ENCODE assay signal across 16 mouse cellular contexts in genomic region chr11:37735501-37735900, GRCm38 (mm10).
"Had no signal": no experiment of that assay in that cellular context is flagged by ENCODE, and none has a peak within 500 bp of the region (broad histone marks: within the 10 kb centered on the region; RNA-seq: fewer than 3 reads in every experiment).

No protein-coding gene starts in this region.

- ATAC-seq: midbrain, embryonic 15.5 days had no signal

- H3K4me1 ChIP-seq: liver, embryonic 13.5 days; midbrain, embryonic 12.5 days; midbrain, embryonic 15.5 days; neural tube, embryonic 12.5 days; neural tube, embryonic 15.5 days; stomach, embryonic 15.5 days had no signal

- H3K4me2 ChIP-seq: liver, embryonic 13.5 days; midbrain, embryonic 12.5 days; midbrain, embryonic 15.5 days; neural tube, embryonic 12.5 days; neural tube, embryonic 15.5 days; stomach, embryonic 15.5 days had no signal

- H3K9ac ChIP-seq: liver, embryonic 13.5 days; midbrain, embryonic 12.5 days; midbrain, embryonic 15.5 days; neural tube, embryonic 12.5 days; neural tube, embryonic 15.5 days; stomach, embryonic 15.5 days had no signal

- H3K27me3 ChIP-seq: liver, embryonic 13.5 days; midbrain, embryonic 12.5 days; midbrain, embryonic 15.5 days; neural tube, embryonic 12.5 days; neural tube, embryonic 15.5 days; stomach, embryonic 15.5 days had no signal

- DNase-seq: kidney, adult 18-20 months; kidney, adult 9 months; kidney, postnatal 14 days; kidney, postnatal 4 days; liver, embryonic 13.5 days; lung, adult 2 months; lung, postnatal 14 days; right cerebral cortex, postnatal 25 days; spleen, adult 18-20 months; thymus, postnatal 25 days had no signal

- H3K27ac ChIP-seq: left cerebral cortex, adult 2 months; liver, embryonic 13.5 days; midbrain, embryonic 12.5 days; midbrain, embryonic 15.5 days; neural tube, embryonic 12.5 days; neural tube, embryonic 15.5 days; stomach, embryonic 15.5 days had no signal

- H3K4me3 ChIP-seq: left cerebral cortex, adult 2 months; liver, embryonic 13.5 days; midbrain, embryonic 12.5 days; midbrain, embryonic 15.5 days; neural tube, embryonic 12.5 days; neural tube, embryonic 15.5 days; stomach, embryonic 15.5 days had no signal

- H3K36me3 ChIP-seq: liver, embryonic 13.5 days; midbrain, embryonic 12.5 days; midbrain, embryonic 15.5 days; neural tube, embryonic 12.5 days; neural tube, embryonic 15.5 days; stomach, embryonic 15.5 days had no signal

- H3K9me3 ChIP-seq: liver, embryonic 13.5 days; midbrain, embryonic 12.5 days; midbrain, embryonic 15.5 days; neural tube, embryonic 12.5 days; neural tube, embryonic 15.5 days; stomach, embryonic 15.5 days had no signal
